Mouse (Mus musculus): ENCODE data around the gene Gtf2a2.

GRCm38 (mm10) chr9:70033056-70033455 lies 20.7 kb downstream of the Gtf2a2 start:
- TF ChIP-seq CTCF (IDR thresholded peaks at IDR 0.05; ENCODE audit: low read depth) (no peak), EP300 (IDR thresholded peaks at IDR 0.05; ENCODE audit: low read depth) (no peak)

Data from heart, postnatal 0 days (tissue).